Mouse (Mus musculus) heart, postnatal 4 days (tissue): ENCODE measurements around the gene Myo1e. TPM values are rescaled to one million over a fixed set of nuclear protein-coding genes. Genes with fewer than 3 reads are reported as not detected.

Source experiments
- DNase-seq: peaks from one replicate; pipeline ENCODE4 v3.0.0; 2021
- total RNA-seq, 2 experiments: library from RNA; stranded (reverse); gene quantifications; 2 replicates each; pipeline ENCODE4 v1.2.3; 2021

Gene Myo1e
- total RNA-seq, 2 experiments from 2014 or later: 23.6 to 27.6 TPM

- DNase-seq: no peak
Observed at GRCm38 (mm10) chr9:70371638-70372037, 164.5 kb downstream of the Myo1e start.

GRCm38 (mm10) chr9:70379502-70380467 is 172.6 kb downstream of the Myo1e start:
- DNase-seq: no peak

GRCm38 (mm10) chr9:70382091-70382490 is 174.9 kb downstream of the Myo1e start:
- no peak for DNase-seq

- DNase-seq: no peak
Observed at GRCm38 (mm10) chr9:70383750-70384149, 176.6 kb downstream of the Myo1e start.

- DNase-seq: no peak
Observed at GRCm38 (mm10) chr9:70384494-70384893, 177.3 kb downstream of the Myo1e start.

GRCm38 (mm10) chr9:70384958-70385728 is 178.0 kb downstream of the Myo1e start:
- DNase-seq: no peak

- DNase-seq: no peak
Observed at GRCm38 (mm10) chr9:70387410-70388119, 180.4 kb downstream of the Myo1e start.

- peak; percentile 28 for DNase-seq
Observed at GRCm38 (mm10) chr9:70389548-70389947, 182.4 kb downstream of the Myo1e start.

- no peak for DNase-seq
Observed at GRCm38 (mm10) chr9:70391042-70391441, 183.9 kb downstream of the Myo1e start.

GRCm38 (mm10) chr9:70391660-70392562 is 184.8 kb downstream of the Myo1e start:
- DNase-seq: no peak

GRCm38 (mm10) chr9:70392563-70392907 is 185.4 kb downstream of the Myo1e start:
- peak; percentile 44 for DNase-seq

GRCm38 (mm10) chr9:70395617-70396016 is 188.5 kb downstream of the Myo1e start:
- peak; percentile 34 for DNase-seq

- no peak for DNase-seq
Observed at GRCm38 (mm10) chr9:70396083-70396482, 188.9 kb downstream of the Myo1e start.

GRCm38 (mm10) chr9:70401937-70402539 is 194.9 kb downstream of the Myo1e start:
- DNase-seq: no peak

- DNase-seq: no peak
Observed at GRCm38 (mm10) chr9:70406596-70406995, 199.4 kb downstream of the Myo1e start.

- peak; percentile 57 for DNase-seq
Observed at GRCm38 (mm10) chr9:70408791-70409190, 201.6 kb downstream of the Myo1e start.

GRCm38 (mm10) chr9:70409743-70410142 is 202.6 kb downstream of the Myo1e start:
- DNase-seq: no peak

- no peak for DNase-seq
Observed at GRCm38 (mm10) chr9:70410668-70411067, 203.5 kb downstream of the Myo1e start.

GRCm38 (mm10) chr9:70413038-70413437 is 205.9 kb downstream of the Myo1e start:
- DNase-seq: no peak

GRCm38 (mm10) chr9:70416412-70416811 is 209.3 kb downstream of the Myo1e start:
- no peak for DNase-seq
